21 mouse cellular contexts compared by ENCODE assay signal in the genomic region with DNA sequence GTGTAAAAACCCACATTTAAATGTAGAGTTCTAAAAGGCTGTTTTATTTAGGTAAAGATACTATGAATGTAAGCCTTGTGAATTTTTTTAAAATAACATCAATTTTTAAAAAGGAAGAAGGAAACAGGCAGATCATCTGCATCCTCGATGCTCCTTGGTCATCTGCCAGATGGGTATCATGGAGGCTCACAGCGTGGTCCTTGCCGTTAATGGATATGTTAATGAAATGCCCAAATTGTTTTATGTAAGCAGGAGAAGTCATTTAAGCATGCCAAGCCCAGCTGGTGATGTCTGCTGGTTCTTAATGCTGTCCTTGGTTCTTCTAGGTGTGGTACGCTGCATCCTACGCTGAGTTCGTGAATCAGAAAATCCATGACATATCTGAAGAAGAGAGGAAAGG. TPM values are rescaled to one million over a fixed set of nuclear protein-coding genes. Genes with fewer than 3 reads are reported as not detected.
DNase-seq lines count a peak whose midpoint lies in the region; ATAC-seq and TF ChIP-seq lines count a peak whose summit lies in the region.
"Had no signal": no experiment of that assay in that cellular context is flagged by ENCODE, and none has a peak within 500 bp of the region (broad histone marks: within the 10 kb centered on the region; RNA-seq: fewer than 3 reads in every experiment).

No protein-coding gene starts in this region.

- no peak for TF ChIP-seq CTCF in hindbrain, postnatal 0 days (IDR thresholded peaks at IDR 0.05; ENCODE audit: low read depth)
- TF ChIP-seq CTCF in brain, embryonic 14.5 days (IDR thresholded peaks at IDR 0.05; ENCODE audit: borderline replicate concordance, extremely low read depth, insufficient read depth, insufficient read length) = no peak

- H3K9ac ChIP-seq in heart, embryonic 12.5 days = no peak overlapping the region
- H3K9ac ChIP-seq in hindbrain, postnatal 0 days (replicated peaks; ENCODE audit: low read length) = no peak overlapping the region
- H3K9ac ChIP-seq in hindbrain, embryonic 13.5 days = no peak overlapping the region
- H3K9ac ChIP-seq: forebrain, embryonic 13.5 days; heart, embryonic 15.5 days; intestine, embryonic 15.5 days had no signal

- DNase-seq in cerebellum, adult 9-11 months = peak; percentile 50
- no peak for DNase-seq in cerebellum, adult 11 months
- peak; percentile 18 for DNase-seq in heart, adult 11 months
- peak; percentile 63 for DNase-seq in hindbrain, postnatal 0 days (ENCODE audit: low spot score)
- DNase-seq in brain, embryonic 14.5 days (ENCODE audit: low read depth) = peak; percentile 37
- DNase-seq: adrenal gland, adult 8-10 months; adrenal gland, postnatal 25 days; gastrocnemius, postnatal 10 days; gastrocnemius, postnatal 36 days; heart, postnatal 10 days; heart, postnatal 36 days; kidney, adult 11 months had no signal

- 87% methylated on average over 6 of the region's 6 CpGs for WGBS in heart, embryonic 12.5 days
- 40% methylated on average over 6 of the region's 6 CpGs for WGBS in hindbrain, postnatal 0 days
- 61% methylated on average over 6 of the region's 6 CpGs for WGBS in hindbrain, embryonic 13.5 days

- peaks cover 11% of the 10 kb centered on the region for H3K36me3 ChIP-seq in heart, embryonic 12.5 days
- H3K36me3 ChIP-seq in hindbrain, postnatal 0 days (ENCODE audit: insufficient read depth, low read length) = no peaks in the 10 kb centered on the region
- H3K36me3 ChIP-seq in hindbrain, embryonic 13.5 days = peaks cover 12% of the 10 kb centered on the region
- H3K36me3 ChIP-seq: intestine, embryonic 15.5 days had no signal

- no peaks in the 10 kb centered on the region for H3K27me3 ChIP-seq in heart, embryonic 12.5 days (replicated peaks)
- no peaks in the 10 kb centered on the region for H3K27me3 ChIP-seq in hindbrain, postnatal 0 days (ENCODE audit: insufficient read depth, low read length)
- no peaks in the 10 kb centered on the region for H3K27me3 ChIP-seq in hindbrain, embryonic 13.5 days
- H3K27me3 ChIP-seq: forebrain, embryonic 13.5 days; heart, embryonic 15.5 days; intestine, embryonic 15.5 days had no signal

- ATAC-seq in heart, embryonic 12.5 days (ENCODE audit: insufficient number of reproducible peaks, low FRiP score) = no peak
- ATAC-seq in hindbrain, postnatal 0 days = no peak
- ATAC-seq in hindbrain, embryonic 13.5 days (ENCODE audit: low FRiP score) = no peak
- ATAC-seq: activated CD4-positive, CD25-positive, alpha-beta regulatory T cell, adult 4 months; forebrain, embryonic 13.5 days; forebrain, embryonic 16.5 days; intestine, embryonic 15.5 days had no signal

- H3K4me2 ChIP-seq in heart, embryonic 12.5 days = no peak overlapping the region
- no peak overlapping the region for H3K4me2 ChIP-seq in hindbrain, postnatal 0 days (ENCODE audit: low read depth, low read length)
- H3K4me2 ChIP-seq in hindbrain, embryonic 13.5 days = no peak overlapping the region
- H3K4me2 ChIP-seq: forebrain, embryonic 13.5 days; heart, embryonic 11.5 days; heart, embryonic 15.5 days; intestine, embryonic 15.5 days had no signal

- no peak overlapping the region for H3K27ac ChIP-seq in heart, embryonic 12.5 days (ENCODE audit: poor library complexity, severe bottlenecking)
- peak overlapping the region; percentile 26; the same call in 1 of the 2 replicates for H3K27ac ChIP-seq in hindbrain, postnatal 0 days
- no peak overlapping the region for H3K27ac ChIP-seq in hindbrain, embryonic 13.5 days
- H3K27ac ChIP-seq: forebrain, embryonic 10.5 days; forebrain, embryonic 13.5 days; heart, embryonic 15.5 days; intestine, embryonic 15.5 days had no signal

- TF ChIP-seq POLR2A in brain, embryonic 14.5 days (IDR thresholded peaks at IDR 0.05; ENCODE audit: borderline replicate concordance, extremely low read depth, insufficient read depth, insufficient read length, poor library complexity, severe bottlenecking) = no peak

- H3K4me1 ChIP-seq in heart, embryonic 12.5 days (replicated peaks) = no peaks in the 10 kb centered on the region
- H3K4me1 ChIP-seq in hindbrain, postnatal 0 days (ENCODE audit: insufficient read depth, low read length) = no peaks in the 10 kb centered on the region
- H3K4me1 ChIP-seq in hindbrain, embryonic 13.5 days (replicated peaks) = 0 out of 2 replicates have a peak, but pooled peaks cover 4% of the 10 kb centered on the region
- H3K4me1 ChIP-seq: forebrain, embryonic 13.5 days; heart, embryonic 15.5 days; intestine, embryonic 15.5 days had no signal

- H3K9me3 ChIP-seq in heart, embryonic 12.5 days (replicated peaks) = no peaks in the 10 kb centered on the region
- no peaks in the 10 kb centered on the region for H3K9me3 ChIP-seq in hindbrain, postnatal 0 days (ENCODE audit: low read length)
- no peaks in the 10 kb centered on the region for H3K9me3 ChIP-seq in hindbrain, embryonic 13.5 days
- H3K9me3 ChIP-seq: forebrain, embryonic 10.5 days; forebrain, embryonic 13.5 days; heart, embryonic 15.5 days; intestine, embryonic 15.5 days had no signal

- H3K4me3 ChIP-seq in heart, embryonic 12.5 days = no peak overlapping the region
- no peak overlapping the region for H3K4me3 ChIP-seq in hindbrain, postnatal 0 days (ENCODE audit: low read length)
- H3K4me3 ChIP-seq in hindbrain, embryonic 13.5 days = no peak overlapping the region
- H3K4me3 ChIP-seq: forebrain, embryonic 10.5 days; forebrain, embryonic 13.5 days; heart, embryonic 15.5 days; intestine, embryonic 15.5 days had no signal

RNA-seq across cellular contexts. Expression of a gene that starts 51.0 kb away (rescaled TPM):
- polyA plus RNA-seq in heart, embryonic 12.5 days (2016; fragmentation: Nextera tagmentation; extraction: Ambion mirVana) = 16.8 and 16.9 TPM in 2 replicates
- total RNA-seq in hindbrain, postnatal 0 days (2014; rRNA removed) = 39.1 and 41.3 TPM in 2 replicates
- 23.2 and 24.1 TPM in 2 replicates for polyA plus RNA-seq in hindbrain, postnatal 0 days (2015; fragmentation: Nextera tagmentation; extraction: Ambion mirVana)
- 26.9 and 28.3 TPM in 2 replicates for polyA plus RNA-seq in hindbrain, embryonic 13.5 days (2015; fragmentation: Nextera tagmentation; extraction: Ambion mirVana)
- polyA plus RNA-seq in brain, embryonic 14.5 days (2012; rRNA removed) = 36.4 and 42.3 TPM in 2 replicates

RNA-seq across cellular contexts. Expression of a gene that starts 54.7 kb away (rescaled TPM):
- 5.4 and 5.7 TPM in 2 replicates for polyA plus RNA-seq in heart, embryonic 12.5 days (2016; fragmentation: Nextera tagmentation; extraction: Ambion mirVana)
- total RNA-seq in hindbrain, postnatal 0 days (2014; rRNA removed) = 12.8 and 13.9 TPM in 2 replicates
- 4.2 and 4.8 TPM in 2 replicates for polyA plus RNA-seq in hindbrain, postnatal 0 days (2015; fragmentation: Nextera tagmentation; extraction: Ambion mirVana)
- 7.9 and 8.6 TPM in 2 replicates for polyA plus RNA-seq in hindbrain, embryonic 13.5 days (2015; fragmentation: Nextera tagmentation; extraction: Ambion mirVana)
- 30.2 and 30.6 TPM in 2 replicates for polyA plus RNA-seq in brain, embryonic 14.5 days (2012; rRNA removed)
